24 mouse cellular contexts compared by ENCODE assay signal in the genomic region with DNA sequence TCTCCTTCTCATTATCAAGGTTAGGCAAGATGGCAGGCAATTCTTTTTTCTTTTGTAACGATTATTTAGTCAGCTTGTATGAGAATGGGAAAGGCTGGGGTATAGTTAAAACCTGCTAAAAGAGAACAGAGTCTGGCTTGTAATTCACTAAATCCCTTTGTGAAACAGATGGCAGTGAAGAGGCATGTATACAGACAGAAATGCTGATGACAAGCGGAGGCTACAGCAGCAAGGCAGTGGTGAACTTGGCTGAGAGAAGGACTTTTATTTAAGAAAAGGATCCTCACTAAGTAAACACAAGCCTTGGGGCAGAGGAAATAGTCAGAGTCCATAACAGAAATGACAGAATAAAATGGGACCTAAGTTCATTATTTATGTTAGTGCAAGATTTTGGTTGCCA.
DNase-seq lines count a peak whose midpoint lies in the region; ATAC-seq and TF ChIP-seq lines count a peak whose summit lies in the region.
"Had no signal": no experiment of that assay in that cellular context is flagged by ENCODE, and none has a peak within 500 bp of the region (broad histone marks: within the 10 kb centered on the region; RNA-seq: fewer than 3 reads in every experiment).

No protein-coding gene starts in this region.

- no peak for TF ChIP-seq POLR2A in brain, embryonic 14.5 days (IDR thresholded peaks at IDR 0.05; ENCODE audit: borderline replicate concordance, extremely low read depth, insufficient read depth, insufficient read length, poor library complexity, severe bottlenecking)

- H3K4me3 ChIP-seq in forebrain, embryonic 14.5 days (ENCODE audit: low read depth, low read length), result no peak overlapping the region
- no peak overlapping the region for H3K4me3 ChIP-seq in forebrain, embryonic 11.5 days (ENCODE audit: low read depth, low read length)
- H3K4me3 ChIP-seq: embryonic facial prominence, embryonic 12.5 days; embryonic facial prominence, embryonic 15.5 days; heart, adult 2 months; heart, embryonic 10.5 days; hindbrain, embryonic 12.5 days; hindbrain, embryonic 15.5 days had no signal

- peak; percentile 31 for DNase-seq in forebrain, embryonic 14.5 days (ENCODE audit: low spot score)
- no peak for DNase-seq in forebrain, embryonic 11.5 days (ENCODE audit: low spot score)
- DNase-seq in frontal cortex, postnatal 36 days (ENCODE audit: low spot score in 2 of 2), result no peak
- DNase-seq in layer of hippocampus, adult 9-11 months, result peak; percentile 28
- DNase-seq in layer of hippocampus, adult 8-10 months (ENCODE audit: low spot score in 2 of 2), result no peak
- DNase-seq in brain, embryonic 14.5 days (ENCODE audit: low read depth), result peak; percentile 64
- DNase-seq: adrenal gland, postnatal 10 days; B cell, adult 2 months; cerebellum, adult 18-20 months; cerebellum, adult 9-10 months; cerebellum, postnatal 14 days; gastrocnemius, postnatal 25 days; heart, adult 2 months; kidney, adult 2 months had no signal

- H3K9ac ChIP-seq in forebrain, embryonic 14.5 days (ENCODE audit: low read length), result no peak overlapping the region
- no peak overlapping the region for H3K9ac ChIP-seq in forebrain, embryonic 11.5 days (ENCODE audit: low read length)
- H3K9ac ChIP-seq: embryonic facial prominence, embryonic 12.5 days; embryonic facial prominence, embryonic 15.5 days; hindbrain, embryonic 12.5 days; hindbrain, embryonic 15.5 days had no signal

- no peaks in the 10 kb centered on the region for H3K36me3 ChIP-seq in forebrain, embryonic 14.5 days (ENCODE audit: control insufficient read depth, insufficient read depth, low read length)
- no peaks in the 10 kb centered on the region for H3K36me3 ChIP-seq in forebrain, embryonic 11.5 days (ENCODE audit: control insufficient read depth, insufficient read depth, low read length)
- H3K36me3 ChIP-seq: embryonic facial prominence, embryonic 12.5 days; embryonic facial prominence, embryonic 15.5 days; G1E; heart, embryonic 10.5 days; hindbrain, embryonic 12.5 days; hindbrain, embryonic 15.5 days had no signal

- 59% methylated on average over 2 of the region's 2 CpGs for WGBS in forebrain, embryonic 14.5 days
- WGBS in forebrain, embryonic 11.5 days, result 86% methylated on average over 2 of the region's 2 CpGs

- ATAC-seq in forebrain, embryonic 14.5 days, result peak; percentile 55; the same call in 1 of the 2 replicates
- ATAC-seq in forebrain, embryonic 11.5 days (replicated peaks; ENCODE audit: low FRiP score), result no peak
- peak; percentile 90 for ATAC-seq in frontal cortex, adult (ENCODE audit: low TSS enrichment)
- ATAC-seq: intestine, postnatal 0 days; Patski had no signal

- H3K4me2 ChIP-seq in forebrain, embryonic 14.5 days (ENCODE audit: low read length), result no peak overlapping the region
- no peak overlapping the region for H3K4me2 ChIP-seq in forebrain, embryonic 11.5 days (ENCODE audit: low read depth, low read length, severe bottlenecking)
- H3K4me2 ChIP-seq: embryonic facial prominence, embryonic 12.5 days; embryonic facial prominence, embryonic 15.5 days; hindbrain, embryonic 12.5 days; hindbrain, embryonic 15.5 days had no signal

- H3K9me3 ChIP-seq in forebrain, embryonic 14.5 days (replicated peaks; ENCODE audit: control insufficient read depth, low read length), result no peaks in the 10 kb centered on the region
- no peaks in the 10 kb centered on the region for H3K9me3 ChIP-seq in forebrain, embryonic 11.5 days (ENCODE audit: control insufficient read depth, low read length)
- H3K9me3 ChIP-seq: embryonic facial prominence, embryonic 12.5 days; embryonic facial prominence, embryonic 15.5 days; hindbrain, embryonic 12.5 days; hindbrain, embryonic 15.5 days had no signal

- no peaks in the 10 kb centered on the region for H3K4me1 ChIP-seq in forebrain, embryonic 14.5 days (ENCODE audit: control insufficient read depth, insufficient read depth, low read length)
- no peaks in the 10 kb centered on the region for H3K4me1 ChIP-seq in forebrain, embryonic 11.5 days (replicated peaks; ENCODE audit: control insufficient read depth, insufficient read depth, low read length)
- H3K4me1 ChIP-seq: embryonic facial prominence, embryonic 12.5 days; embryonic facial prominence, embryonic 15.5 days; heart, embryonic 10.5 days; hindbrain, embryonic 12.5 days; hindbrain, embryonic 15.5 days had no signal

- H3K27me3 ChIP-seq in forebrain, embryonic 14.5 days (replicated peaks; ENCODE audit: control insufficient read depth, insufficient read depth, low read length), result no peaks in the 10 kb centered on the region
- no peaks in the 10 kb centered on the region for H3K27me3 ChIP-seq in forebrain, embryonic 11.5 days (ENCODE audit: control insufficient read depth, insufficient read depth, low read length)
- H3K27me3 ChIP-seq: CH12.LX; embryonic facial prominence, embryonic 12.5 days; embryonic facial prominence, embryonic 15.5 days; hindbrain, embryonic 12.5 days; hindbrain, embryonic 15.5 days; Patski had no signal

- no peak overlapping the region; the same call in 1 of the 2 replicates for H3K27ac ChIP-seq in forebrain, embryonic 14.5 days (ENCODE audit: low read depth, low read length)
- no peak overlapping the region for H3K27ac ChIP-seq in forebrain, embryonic 11.5 days (ENCODE audit: low read depth, low read length)
- H3K27ac ChIP-seq: embryonic facial prominence, embryonic 12.5 days; embryonic facial prominence, embryonic 15.5 days; heart, adult 2 months; heart, embryonic 10.5 days; hindbrain, embryonic 12.5 days; hindbrain, embryonic 15.5 days had no signal

- no peak for TF ChIP-seq CTCF in brain, embryonic 14.5 days (IDR thresholded peaks at IDR 0.05; ENCODE audit: borderline replicate concordance, extremely low read depth, insufficient read depth, insufficient read length)

Comparison
In these comparisons a context has a peak if more than half of its experiments do, and no peak if none do; other contexts are left out.
1. DNase-seq: peak in forebrain, embryonic 14.5 days (single experiment), layer of hippocampus, adult 9-11 months (single experiment) and brain, embryonic 14.5 days (single experiment); none in forebrain, embryonic 11.5 days (single experiment), frontal cortex, postnatal 36 days (0 of 2) and layer of hippocampus, adult 8-10 months (0 of 2).